Mouse (Mus musculus) megakaryocyte, embryonic 14.5 days (primary cell): Measurements from ENCODE around the gene Sdf2.

ENCODE experiments used
- FLI1 ChIP-seq: IDR thresholded peaks from 2 replicates; pipeline ENCODE4 v1.6.1; 2012; ENCODE audit warnings: low read length, inconsistent platforms, mixed read lengths
- GATA1 ChIP-seq: IDR thresholded peaks from 3 replicates; pipeline ENCODE4 v1.6.1; 2012; ENCODE audit warnings: mixed read lengths, low read length, inconsistent platforms, borderline replicate concordance

- TF ChIP-seq GATA1 = no peak
- TF ChIP-seq FLI1 = no peak
Observed at GRCm38 (mm10) chr11:78260489-78261258, 15.1 kb downstream of the Sdf2 start.
